Mouse (Mus musculus) megakaryocyte progenitor cell, adult 5-6 weeks (primary cell): ENCODE data around the gene Ces1d. TPM values are rescaled to one million over a fixed set of nuclear protein-coding genes. Genes with fewer than 3 reads are reported as not detected.
"Not testable (repeated sequence)": the region's sequence is repeated elsewhere in the genome, so short reads cannot be mapped to it uniquely, and the experiment has no call there.

ENCODE experiments used
- ATAC-seq: replicated peaks from 2 replicates; pipeline ENCODE4 v1.8.0; 2016; ENCODE audit warnings: mild to moderate bottlenecking, moderate TSS enrichment, inconsistent platforms; ENCODE audit not compliant: poor library complexity
- total RNA-seq, 2 experiments: library from RNA; stranded (forward) in 1 of 2; stranded (reverse) in 1 of 2; fragments of 157-497, 149-512 nt in 1 of 2; fragments of 200-1000 nt in 1 of 2; gene quantifications; 2 replicates each; pipeline versions ENCODE4 v1.2.3 to v1.2.4; 2015 to 2017

The Ces1d gene
- total RNA-seq (2015) (0.39 and 0.54 TPM in 2 replicates), total RNA-seq (2017) (1.7 and 1.9 TPM in 2 replicates)

DNA sequence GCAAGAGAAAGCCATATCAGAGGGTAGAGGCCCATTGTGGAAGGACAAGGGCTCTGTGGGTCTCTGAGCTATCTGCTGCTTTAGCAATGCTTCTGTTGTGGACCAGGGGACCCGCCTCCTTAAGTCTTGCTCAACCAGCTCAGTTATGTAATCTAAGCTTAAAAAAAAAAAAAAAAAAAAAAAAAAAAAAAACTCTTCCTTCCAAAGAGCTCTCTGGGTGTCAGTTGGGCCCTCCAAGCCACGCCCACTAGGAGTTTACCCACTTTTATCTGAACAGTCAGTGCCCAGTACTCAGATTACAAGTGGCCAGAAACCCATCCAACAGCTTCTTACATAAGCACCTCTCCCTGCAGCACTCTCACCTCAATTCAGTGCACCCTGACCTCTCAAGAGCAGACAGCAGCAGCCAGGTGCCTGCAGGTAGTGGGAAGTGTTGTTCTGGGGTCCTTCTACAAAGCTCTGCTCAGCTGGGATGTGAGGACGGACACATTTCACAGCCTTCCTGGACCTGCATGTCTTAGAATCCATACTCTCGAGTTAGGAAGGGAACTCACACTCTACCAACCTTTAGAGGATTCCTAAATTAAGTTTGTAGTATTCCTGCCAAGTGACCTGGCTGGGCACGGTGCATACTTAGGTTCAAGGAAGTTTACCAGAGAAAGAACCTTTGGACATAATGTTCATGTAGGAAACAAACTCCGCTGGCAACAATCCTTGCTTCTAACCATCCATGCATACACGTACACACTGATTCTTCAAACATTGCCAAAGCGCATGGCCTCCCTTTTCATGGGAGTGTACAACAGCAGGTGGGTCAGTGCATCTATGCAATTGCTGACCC lies at the start of gene Ces1d:
Gene Ces1d, minus strand, starts transcription at position 154 of the 841 bp plus-strand sequence.
- ATAC-seq: peak; percentile 80

DNA sequence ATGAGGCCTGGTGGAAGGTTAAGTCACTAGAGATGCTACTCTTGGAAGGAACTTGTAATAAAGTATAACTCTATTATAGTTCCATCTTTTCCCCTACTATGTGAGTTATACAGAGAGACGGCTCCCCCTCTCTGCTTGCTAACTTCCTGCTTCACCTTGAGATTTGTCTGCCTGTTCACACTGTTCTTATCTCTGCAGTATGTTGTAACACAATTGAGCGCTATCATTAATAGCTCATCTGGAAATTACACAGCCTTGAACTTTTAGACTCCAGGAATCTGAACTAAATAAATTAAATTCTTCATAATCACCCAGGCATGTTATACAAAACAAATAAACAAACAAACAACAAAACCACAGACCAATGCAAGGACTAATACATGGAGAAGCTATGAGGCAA lies 48.4 kb upstream of the Ces1d start:
- ATAC-seq: no peak

DNA sequence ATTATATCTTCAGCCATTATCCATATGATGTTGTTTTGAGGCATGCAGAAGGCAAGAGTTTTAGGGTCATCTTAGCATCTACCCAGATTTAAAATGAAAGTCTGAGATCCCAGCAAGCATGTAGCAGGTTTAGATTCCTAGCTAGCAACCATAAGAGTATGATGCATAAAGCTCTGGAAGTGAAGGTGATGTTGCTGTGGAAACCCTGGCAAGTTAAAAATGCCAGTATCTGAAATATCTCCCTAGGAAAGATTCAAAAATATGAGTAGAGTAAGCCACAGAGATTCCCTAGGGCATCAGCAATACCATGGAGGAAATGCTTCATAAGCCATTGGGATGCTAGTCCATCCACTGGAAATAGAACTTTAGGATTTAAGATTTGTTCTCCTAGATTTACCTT lies 42.2 kb upstream of the Ces1d start:
- ATAC-seq: no peak

DNA sequence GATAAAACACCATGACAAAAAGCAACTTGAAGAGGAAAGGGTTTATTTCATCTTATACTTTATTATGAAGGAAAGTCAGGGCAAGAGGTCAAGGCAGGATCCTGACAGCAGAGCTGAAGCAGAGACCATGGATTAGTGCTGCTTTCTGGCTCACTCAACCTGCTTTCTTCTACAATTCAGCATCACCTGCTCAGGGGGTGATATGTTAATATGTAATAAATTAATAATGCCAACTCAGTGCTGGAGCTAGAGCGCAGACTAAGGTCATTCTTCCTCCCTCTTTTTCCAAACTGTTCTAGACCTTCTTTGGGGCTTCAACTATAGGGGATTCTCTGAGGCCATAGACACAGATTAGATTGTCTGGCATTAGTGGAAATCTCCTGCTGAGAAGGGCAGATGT lies 38.0 kb upstream of the Ces1d start:
- no peak for ATAC-seq

DNA sequence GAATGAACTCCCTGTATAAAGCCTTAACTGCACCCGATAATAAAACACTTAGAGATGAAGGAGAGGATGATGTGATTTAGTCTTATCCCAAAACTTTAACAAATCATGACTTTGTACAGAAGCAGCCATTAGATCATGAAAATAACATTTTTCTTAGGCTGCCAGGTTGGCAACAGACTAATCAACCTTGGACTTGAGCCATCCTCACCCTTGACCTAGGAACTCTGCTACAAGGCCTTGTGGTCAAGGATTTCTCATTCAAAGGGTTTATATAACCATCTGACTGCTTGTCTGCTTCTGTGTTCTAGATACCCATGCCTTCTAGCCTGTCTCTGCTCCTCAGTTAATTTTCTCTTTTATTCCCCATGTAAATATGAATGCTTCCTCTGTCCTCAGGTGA lies 37.1 kb upstream of the Ces1d start:
- no peak for ATAC-seq

DNA sequence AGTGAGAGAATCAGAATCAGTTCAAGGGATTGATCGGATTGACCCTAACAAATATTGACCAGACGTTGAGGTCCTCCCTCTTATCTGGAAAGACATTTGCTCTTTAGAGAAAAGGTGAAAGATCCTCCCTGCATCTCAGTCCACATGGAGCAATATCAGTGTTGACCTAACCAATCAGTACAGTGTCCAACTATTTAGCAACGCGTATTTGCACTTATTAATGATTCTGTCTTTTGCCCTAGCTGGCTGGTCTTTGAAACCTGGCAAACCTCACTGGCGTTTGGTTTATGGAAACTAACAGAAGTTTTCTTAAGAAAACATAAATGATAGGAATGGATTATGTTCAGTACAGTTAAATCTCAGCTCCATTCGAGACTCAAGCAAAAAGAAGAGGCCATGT lies 36.4 kb upstream of the Ces1d start:
- ATAC-seq: no peak

DNA sequence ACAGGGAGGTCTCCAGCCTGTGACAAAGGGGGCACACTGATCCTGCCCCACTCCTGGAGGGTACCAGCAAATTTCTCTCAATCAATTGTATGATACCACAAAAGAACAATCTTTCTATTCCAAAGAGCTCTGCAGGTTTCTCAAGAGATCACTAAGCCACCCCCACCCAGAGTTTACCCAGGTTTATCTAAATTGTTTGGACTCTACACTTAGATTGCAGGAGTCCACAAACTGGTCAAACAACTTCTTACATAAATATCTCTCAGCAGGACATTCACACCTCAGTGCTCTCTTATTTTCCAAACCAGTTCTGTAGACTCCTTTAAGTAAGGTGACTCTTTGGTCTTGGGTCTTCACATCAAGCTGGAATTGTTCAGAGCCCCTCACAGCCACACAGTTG lies 31.8 kb upstream of the Ces1d start, which contains the start of gene Ces1e:
Gene Ces1e, minus strand, starts transcription at position 174 of the 400 bp plus-strand sequence.
- no peak for ATAC-seq

DNA sequence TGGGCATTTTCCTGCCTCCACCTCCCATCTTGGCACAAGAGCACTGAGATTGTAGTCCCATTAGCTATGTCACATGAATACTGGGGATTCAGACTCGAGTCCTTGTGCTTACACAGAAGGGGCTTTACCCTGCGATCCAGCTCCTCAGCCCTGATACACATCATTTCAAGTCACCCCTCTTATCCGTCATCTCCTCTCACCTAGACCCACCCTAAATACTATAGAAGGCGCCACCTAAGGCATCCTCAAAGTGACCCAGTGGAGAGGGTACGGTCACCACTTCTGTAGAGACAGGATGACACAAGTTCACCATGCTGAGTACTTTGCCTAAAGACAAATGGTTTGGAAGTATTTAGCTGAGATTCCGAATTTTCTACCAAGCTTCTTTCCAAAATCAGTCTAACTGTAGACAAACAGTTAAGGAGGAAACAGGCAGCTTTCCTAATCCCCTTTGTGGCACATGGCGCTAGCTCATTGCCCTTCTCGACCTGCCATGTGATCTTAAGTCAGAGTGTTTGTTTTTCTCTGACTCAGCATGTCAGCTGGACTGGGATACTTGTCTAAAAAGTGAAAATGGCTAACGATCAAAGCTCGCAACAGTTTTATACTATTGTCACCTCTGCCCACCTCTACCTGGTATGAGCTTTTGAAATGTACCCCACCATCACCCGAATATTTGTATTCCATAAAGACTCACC lies 31.2 kb upstream of the Ces1d start:
- no peak for ATAC-seq

DNA sequence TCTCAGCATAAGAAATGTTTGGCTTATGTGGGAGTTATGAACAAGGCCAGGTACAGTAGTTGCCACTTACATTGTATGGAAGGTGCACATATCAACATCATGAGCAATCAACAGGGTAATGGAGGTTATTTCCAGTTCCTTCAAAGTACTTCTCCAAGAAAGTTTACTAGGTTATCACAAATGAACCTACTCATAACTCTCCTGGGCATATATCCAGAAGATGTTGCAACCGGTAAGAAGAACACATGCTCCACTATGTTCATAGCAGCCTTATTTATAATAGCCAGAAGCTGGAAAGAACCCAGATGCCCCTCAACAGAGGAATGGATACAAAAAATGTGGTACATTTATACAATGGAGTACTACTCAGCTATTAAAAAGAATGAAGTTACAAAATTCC lies 28.8 kb upstream of the Ces1d start:
- not testable (repeated sequence) for ATAC-seq

DNA sequence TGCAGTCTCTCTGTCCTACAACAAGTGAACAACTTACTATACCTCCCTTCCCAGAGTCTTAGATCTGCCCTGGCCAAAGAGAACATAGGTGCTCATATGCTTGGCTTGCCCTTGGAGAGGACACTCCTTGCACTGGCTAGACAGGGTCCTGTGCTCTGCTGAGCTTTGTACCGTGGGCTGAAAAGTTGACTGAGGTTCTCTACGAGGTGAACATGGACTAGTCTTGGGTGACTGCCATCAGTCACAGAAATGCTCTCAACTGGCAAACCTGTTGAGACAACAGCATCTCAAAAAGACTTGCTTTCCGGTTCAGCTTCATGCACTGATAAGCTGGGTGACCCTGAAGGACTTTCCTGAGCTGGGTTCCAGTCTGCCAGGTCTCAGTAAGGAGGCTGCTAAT lies 24.3 kb upstream of the Ces1d start:
- ATAC-seq: no peak

DNA sequence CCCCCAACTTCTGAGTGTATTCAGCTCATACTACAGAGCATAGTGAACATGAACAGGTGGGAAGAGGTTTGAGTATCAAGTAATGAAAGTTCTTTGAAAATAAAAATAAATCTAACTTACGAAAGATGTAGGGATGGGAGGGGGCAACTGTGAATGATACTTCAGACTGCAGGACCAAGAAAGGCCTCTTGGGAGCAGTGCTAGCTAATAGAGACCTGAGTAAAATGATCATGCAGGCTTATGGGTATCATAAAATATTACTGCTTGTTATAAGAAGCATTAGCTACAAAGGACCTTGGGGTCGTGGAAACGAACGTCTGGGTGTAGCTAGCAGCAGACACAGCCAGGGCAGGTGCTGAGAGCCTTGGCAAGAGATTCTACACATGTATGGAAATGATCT lies 20.2 kb upstream of the Ces1d start:
- no peak for ATAC-seq

DNA sequence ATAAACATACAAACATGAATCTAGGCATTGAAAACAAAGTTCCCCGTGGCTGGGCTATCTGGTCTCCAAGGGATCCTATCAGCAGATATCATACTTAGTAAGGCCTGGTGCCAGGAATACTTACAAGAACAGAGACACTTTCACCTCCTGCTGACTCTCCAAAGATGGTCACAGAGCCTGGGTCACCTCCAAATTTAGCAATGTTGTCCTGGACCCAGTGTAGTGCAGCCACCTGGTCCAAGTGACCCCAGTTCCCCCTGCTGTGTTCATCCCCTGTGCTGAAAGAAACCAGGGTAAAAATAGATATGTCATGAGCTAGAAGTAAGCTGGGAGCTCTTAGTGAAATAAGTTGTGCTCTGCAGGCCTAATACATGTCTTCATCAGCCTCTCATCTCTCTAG lies 19.7 kb upstream of the Ces1d start:
- no peak for ATAC-seq

DNA sequence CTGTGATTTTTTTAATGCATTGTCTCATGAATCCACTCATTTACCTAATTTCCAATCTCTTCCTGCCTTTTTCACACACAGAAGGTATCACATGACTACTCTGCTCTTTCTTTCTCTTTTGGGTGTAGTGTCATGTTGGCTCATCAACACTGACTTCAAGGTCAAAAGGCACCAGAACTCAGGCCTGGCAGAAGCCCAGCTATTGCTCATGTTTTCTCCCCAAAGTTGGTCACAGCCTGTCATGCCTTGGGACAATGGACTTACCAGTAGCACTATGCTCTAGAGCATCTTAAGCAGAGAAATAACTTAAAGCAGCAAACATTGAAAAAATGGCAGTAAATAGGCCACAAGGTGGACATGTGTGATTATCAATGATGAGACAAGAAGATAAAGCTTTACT lies 13.5 kb upstream of the Ces1d start:
- ATAC-seq: no peak

DNA sequence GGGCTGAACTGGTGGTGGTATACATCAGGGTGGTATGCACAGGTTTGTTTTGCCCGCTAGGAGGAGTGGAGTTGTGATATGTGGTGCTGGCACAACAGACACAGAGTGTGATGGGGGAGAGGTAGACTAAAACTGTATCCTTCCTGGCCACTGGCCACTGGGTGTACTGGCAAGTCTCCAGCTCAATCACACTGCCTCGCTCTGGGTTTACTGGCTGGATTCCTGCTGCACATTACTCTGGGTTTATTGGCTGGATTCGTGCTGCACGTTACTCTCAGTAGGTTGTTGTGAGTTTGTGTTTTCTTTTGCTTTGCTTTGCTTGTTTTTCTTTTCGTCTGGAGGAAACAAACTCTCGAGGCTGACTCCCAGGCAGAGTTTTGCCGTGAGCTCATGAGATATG lies 1.5 kb upstream of the Ces1d start:
- not testable (repeated sequence) for ATAC-seq

DNA sequence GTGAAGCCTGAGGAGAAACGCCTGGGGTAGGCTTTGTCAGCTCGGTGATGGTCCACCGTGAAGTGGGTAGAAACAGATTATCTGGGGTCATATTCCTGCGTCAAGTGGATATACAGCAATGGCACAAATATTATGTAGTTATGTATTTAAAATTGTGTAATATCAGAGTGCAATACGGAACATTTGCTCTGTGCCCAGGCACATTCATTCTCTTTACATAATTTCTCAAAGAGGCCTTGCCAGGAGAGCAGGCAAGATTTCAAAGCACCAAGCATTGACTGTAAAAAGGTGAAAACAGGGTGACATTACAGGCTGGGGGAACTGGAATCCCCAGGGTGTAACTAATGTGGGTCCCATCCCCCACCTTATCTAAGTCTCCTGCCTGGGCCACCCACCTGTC lies 1.2 kb downstream of the Ces1d start:
- no peak for ATAC-seq

DNA sequence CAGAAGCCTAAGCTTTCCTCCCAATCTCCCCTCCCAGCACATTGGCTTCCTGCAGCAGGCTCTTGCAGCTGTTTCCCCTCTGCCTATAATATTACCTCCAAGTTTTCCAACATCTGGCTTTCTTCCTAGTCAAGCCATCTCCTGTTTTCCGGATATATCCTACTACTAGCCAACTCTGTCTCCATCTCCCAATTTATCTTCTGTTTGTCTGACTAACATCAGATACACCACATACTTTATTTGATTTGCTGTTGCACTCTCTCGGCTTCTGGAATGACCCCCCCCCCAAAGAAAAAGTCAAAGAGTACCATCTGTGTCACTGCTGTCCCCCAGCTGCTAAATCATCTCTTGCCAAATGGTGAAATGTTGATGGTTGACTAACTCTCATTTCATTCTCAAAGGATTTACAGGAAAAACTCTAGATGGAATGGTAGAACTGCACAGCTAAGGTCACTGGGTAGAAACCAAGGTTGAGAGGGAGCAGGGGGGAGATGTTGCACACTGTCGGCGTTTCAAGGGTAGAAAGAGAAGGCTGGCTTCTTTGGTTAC lies 17.0 kb downstream of the Ces1d start:
- ATAC-seq: no peak

DNA sequence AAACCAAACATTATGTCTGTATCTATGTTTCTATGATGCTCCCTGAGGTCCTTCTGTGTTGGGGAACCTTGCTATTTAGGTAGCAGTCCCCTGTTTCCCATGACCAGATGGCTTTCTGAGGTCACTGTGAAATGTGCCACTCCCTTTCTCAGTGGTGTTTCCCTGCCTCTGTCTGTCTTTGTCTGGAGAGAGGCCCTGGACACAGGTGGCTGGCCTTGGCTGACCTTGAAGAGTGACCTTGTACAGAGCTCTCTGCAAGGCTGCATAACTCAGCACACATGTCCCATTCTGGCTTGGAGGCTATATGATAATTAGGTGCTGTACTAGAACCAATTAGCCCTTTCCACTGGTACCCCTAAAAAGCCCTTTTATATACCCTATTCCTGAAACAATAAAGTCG lies 21.0 kb downstream of the Ces1d start:
- no peak for ATAC-seq

DNA sequence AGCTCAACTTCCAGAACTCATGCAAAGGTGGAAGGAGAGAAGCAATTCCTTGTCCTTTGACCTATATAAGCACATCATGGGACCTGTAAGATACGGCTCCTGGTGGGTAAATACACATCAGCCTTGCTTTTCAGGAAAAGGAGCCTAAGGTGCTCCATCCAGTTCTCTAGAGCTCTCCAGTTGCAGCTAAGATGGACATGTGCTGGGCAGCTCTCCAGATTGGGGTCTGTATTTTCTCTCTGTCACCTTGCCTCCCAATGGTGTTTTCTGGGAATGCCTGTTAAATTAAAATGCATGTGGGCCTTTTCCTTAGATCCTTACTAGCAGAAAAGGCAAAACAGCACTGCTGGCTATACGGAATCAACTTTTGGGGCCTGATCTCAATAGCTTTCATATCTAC lies 23.1 kb downstream of the Ces1d start:
- ATAC-seq: no peak

DNA sequence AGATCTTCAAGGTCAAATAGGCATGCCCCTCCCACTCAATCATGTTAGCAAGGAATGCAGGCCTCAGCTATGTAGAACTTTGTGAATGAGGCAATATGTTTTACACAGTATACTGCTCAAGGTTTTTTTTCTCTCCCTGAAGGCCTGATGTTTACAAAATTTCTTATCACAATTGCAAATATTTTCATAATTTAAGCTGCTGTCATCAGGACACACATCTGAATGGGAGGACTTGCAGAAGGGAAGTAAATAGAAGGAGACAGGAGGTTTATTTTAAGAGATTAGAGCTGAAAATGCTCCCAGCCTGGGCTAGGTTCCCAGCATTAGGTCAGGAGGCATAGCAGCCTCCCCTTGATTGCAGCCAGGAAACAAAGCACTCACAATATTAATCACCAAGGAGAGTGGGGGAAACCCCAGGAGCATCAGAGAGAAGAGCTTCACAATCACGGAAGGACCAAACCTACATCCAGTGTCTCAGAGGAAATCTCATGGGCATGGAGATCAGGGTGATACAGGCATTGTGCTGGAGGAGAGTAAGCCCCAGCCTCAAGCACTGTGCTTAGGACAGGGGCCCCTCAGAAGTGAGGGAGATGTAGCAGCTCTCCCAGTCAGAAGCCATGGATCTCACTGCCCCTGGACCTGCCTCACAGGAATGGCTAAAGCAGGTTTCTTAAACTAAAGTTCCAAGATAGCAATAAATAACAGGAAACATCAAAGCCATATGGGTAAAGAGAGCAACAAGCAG lies 25.6 kb downstream of the Ces1d start:
- no peak for ATAC-seq

DNA sequence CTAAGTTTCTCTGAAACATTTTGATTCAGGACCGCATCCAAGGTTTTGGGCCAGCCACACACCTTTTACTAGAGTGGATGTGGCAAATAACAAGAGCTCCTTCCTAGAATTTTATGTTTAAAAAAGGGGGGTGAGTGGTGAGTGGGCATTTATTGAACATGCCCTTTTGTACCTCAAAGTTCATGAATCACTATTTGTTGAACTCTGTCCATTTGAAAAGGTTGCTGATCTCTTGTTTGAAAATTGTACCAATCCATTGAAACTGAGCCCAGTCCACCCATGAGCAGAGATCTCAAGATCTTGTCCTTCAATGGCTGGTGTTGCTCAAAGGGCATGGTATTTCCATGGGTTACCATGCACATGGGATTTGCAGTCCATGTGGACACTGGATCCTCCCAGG lies 34.3 kb downstream of the Ces1d start:
- ATAC-seq: no peak

DNA sequence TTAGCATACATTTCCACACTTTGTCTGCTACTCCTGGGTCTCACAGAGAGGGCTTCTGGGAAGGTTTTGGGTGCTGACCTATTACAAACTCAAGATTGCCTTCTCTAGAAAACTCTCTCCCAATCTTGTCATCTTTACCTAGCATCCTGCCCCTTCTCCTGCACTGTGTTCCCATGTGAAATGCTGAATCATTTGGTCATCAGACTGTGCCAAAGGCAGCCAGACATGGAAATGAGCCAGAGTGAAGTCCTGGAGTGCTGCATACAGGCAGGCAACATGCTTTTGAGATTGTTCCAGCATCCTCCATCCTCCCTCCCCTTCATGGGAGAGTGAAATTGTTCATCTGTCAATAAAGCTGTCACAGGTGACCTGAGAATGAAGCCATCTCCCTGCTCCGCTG lies 46.2 kb downstream of the Ces1d start:
- no peak for ATAC-seq
